Mouse (Mus musculus): ENCODE results near the gene Gm7879.

GRCm38 (mm10) chr5:43868711-43869600 is 44.0 kb upstream of the Gm7879 start:
- no peak for TF ChIP-seq CTCF (conservative IDR thresholded peaks at IDR 0.05; ENCODE audit: insufficient read depth, insufficient read length, low read depth, low read length)
- TF ChIP-seq POLR2A (IDR thresholded peaks at IDR 0.05; ENCODE audit: low read depth, low read length): peak; percentile 17

Data from kidney, adult 2 months (tissue).